Mouse (Mus musculus): ENCODE measurements around the gene Psg16. TPM values are rescaled to one million over a fixed set of nuclear protein-coding genes. Genes with fewer than 3 reads are reported as not detected.

The Psg16 gene
- not detected in 2 replicates for polyA plus RNA-seq (2012)

DNA sequence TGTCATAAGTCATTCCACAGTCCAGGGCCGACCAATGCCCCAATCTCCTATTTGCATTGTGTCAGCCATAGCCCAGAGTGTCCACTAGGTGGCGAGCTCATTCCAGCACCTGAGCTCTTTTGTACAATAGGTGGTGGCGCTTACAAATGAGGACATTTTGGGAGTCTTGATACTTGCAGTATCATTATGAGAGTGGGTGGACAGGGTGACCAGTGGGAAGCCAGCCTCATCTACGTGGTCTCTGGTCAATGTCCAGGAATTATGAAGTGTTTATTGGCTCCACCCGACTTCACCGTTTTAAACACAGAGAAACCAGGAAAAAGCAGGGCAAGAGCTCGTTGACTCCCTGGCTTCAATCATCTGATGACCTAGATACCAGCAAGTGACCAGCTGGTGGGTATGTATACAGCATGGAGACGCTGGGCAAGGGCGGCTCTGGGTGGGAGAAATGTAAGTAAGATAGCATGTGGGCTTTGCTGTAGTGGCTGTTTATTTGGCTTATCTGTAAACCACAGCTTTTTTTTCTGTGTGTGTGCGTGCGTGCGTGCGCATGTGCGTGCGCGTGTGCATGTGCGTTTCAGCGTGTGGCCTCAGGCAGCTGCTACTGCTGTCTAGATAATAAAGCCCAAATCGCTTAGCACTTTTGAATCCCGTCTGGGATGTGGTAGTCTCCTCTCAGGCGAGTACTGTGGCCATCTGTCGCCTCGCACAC, at the start of gene Psg16:
Psg16 (plus strand) TSS at position 137 of the 712 bp plus-strand sequence.
- Histone ChIP-seq H3K27me3 (ENCODE audit: control insufficient read depth) (peaks cover 16% of the 10 kb centered on the region), H3K9me3 (ENCODE audit: control insufficient read depth, low read length) (no peaks in the 10 kb centered on the region), H3K36me3 (ENCODE audit: control insufficient read depth) (no peaks in the 10 kb centered on the region), H3K4me3 (replicated peaks) (peak within 1 kb of the TSS; percentile 59), H3K4me1 (ENCODE audit: control insufficient read depth) (peaks cover 13% of the 10 kb centered on the region)
- TF ChIP-seq GATA1 (IDR thresholded peaks at IDR 0.05; ENCODE audit: low read length) (peak; percentile 51; the same call in 1 of the 2 replicates), TAL1 (IDR thresholded peaks at IDR 0.05; ENCODE audit: low read length) (peak; percentile 69)

DNA sequence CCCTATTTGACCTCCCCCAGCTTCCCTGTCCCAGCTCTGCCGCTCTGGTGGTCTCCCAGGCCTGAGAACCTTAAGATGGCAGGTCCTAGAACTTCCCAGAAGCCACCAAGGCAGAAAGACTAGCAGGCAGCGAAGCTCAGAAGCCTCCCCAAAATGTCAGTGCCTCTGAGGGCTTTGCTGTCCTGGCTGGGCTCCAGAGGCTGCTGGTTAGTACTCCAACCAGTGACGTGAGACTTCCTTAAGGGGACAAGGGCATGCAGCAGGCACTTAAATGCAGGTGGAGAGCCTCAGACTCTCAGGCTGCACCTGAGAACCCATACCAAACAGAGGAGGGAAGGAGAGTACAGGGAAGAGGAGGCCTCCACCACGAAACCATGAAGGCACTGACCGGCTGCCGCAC, 49.7 kb upstream of the Psg16 start:
- Histone ChIP-seq H3K27me3 (ENCODE audit: control insufficient read depth) (no peaks in the 10 kb centered on the region), H3K36me3 (ENCODE audit: control insufficient read depth) (peaks cover 69% of the 10 kb centered on the region), H3K9me3 (ENCODE audit: control insufficient read depth, low read length) (no peaks in the 10 kb centered on the region), H3K4me3 (replicated peaks) (no peak overlapping the region), H3K4me1 (ENCODE audit: control insufficient read depth) (peaks cover 85% of the 10 kb centered on the region)
- no peak for TF ChIP-seq TAL1 (IDR thresholded peaks at IDR 0.05; ENCODE audit: low read length)
- no peak for TF ChIP-seq GATA1 (IDR thresholded peaks at IDR 0.05; ENCODE audit: low read length)

DNA sequence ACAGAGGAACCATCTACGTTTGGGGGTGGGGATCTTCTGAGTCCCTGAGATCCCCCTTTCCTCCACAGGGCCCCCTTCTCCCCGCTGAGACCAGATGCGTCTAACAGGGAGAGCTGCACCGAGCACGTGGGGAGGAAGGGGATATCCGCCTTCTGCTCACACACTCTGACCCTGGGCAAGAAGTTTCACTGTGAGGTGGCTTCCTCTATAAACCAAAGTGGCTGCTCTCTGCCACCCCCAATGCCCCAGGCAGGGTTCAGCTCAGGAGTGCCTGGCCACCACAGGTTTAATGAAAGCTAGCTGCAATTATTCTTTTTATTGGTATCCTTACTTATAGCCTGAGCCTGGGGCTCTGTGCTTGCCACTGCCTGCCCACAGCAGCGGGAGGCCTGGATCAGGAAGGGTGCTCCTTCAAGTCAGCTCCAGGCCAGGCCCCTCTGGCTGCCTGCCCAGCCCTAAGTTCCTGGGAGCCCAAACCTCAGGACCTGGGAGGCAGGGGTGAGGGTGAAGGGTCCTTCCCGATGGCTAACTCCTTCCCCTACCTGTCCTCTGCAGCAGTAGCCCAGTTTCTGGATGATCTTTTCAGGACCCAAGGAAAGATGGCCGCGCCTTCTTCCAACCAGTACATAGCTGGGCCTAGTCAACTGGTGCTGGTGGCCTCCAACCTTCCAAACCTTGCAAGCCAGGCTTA, 48.9 kb upstream of the Psg16 start:
- no peaks in the 10 kb centered on the region for H3K27me3 ChIP-seq (ENCODE audit: control insufficient read depth)
- peaks cover 81% of the 10 kb centered on the region for H3K4me1 ChIP-seq (ENCODE audit: control insufficient read depth)
- H3K4me3 ChIP-seq (replicated peaks), result peak overlapping the region; percentile 79
- peaks cover 63% of the 10 kb centered on the region for H3K36me3 ChIP-seq (ENCODE audit: control insufficient read depth)
- TF ChIP-seq TAL1 (IDR thresholded peaks at IDR 0.05; ENCODE audit: low read length) (no peak), GATA1 (IDR thresholded peaks at IDR 0.05; ENCODE audit: low read length) (no peak)
- no peaks in the 10 kb centered on the region for H3K9me3 ChIP-seq (ENCODE audit: control insufficient read depth, low read length)

DNA sequence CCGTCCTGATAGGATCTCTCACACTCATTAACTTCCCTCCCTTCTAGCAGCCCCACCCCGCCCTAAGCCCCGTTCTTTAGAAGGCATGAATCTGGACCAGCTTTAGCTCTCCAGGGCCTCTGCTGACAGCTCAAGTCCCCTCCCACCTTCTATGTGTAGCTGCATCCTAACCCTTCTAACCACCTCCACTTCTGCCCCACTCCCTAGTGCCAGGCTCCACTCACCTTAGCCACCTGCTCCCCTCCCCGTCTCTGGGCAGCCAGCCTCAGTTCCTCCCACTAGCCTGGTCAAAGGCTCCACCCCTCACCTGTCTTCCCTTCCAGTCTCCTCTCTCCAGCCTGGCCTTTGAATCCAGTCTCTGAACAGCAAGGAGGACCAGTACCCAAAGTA, 48.3 kb upstream of the Psg16 start:
- no peak for TF ChIP-seq GATA1 (IDR thresholded peaks at IDR 0.05; ENCODE audit: low read length)
- no peak for TF ChIP-seq TAL1 (IDR thresholded peaks at IDR 0.05; ENCODE audit: low read length)
- H3K27me3 ChIP-seq (ENCODE audit: control insufficient read depth), result no peaks in the 10 kb centered on the region
- no peaks in the 10 kb centered on the region for H3K9me3 ChIP-seq (ENCODE audit: control insufficient read depth, low read length)
- peaks cover 76% of the 10 kb centered on the region for H3K4me1 ChIP-seq (ENCODE audit: control insufficient read depth)
- peak overlapping the region; percentile 79 for H3K4me3 ChIP-seq (replicated peaks)
- peaks cover 62% of the 10 kb centered on the region for H3K36me3 ChIP-seq (ENCODE audit: control insufficient read depth)

DNA sequence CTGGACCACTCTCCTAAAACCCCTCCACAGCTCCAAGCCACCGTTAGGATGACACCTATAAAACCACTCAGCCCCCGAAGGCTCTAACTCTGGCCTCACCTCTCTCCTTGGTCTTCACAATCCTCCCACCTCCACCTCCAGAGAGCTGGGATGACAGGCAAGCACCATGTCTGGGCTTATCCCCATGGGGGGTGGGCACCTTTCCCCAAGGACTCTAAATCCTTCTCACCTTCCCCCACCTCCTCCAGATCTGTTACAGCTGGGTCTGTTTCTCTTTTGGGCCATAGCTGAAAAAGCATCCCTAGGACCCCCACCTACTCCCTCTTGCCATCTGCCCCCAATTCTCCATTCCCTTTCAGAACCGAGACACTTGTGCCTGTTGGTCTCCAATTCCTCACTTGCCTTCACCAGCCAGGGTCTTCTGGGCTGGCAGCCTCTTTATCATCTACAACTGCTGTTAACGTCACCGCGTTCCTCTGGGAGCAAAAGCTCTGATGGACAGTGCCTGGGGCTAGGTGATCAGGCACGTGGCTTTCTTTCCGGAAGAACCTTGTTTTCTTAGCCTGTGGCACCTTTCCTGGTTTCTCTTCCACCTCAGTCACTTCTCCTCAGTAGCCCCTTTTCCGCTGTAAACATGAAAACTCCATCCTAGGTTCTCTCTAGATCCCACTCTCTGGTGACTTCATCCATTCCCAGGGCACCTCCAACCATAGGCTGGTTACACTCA, 47.8 kb upstream of the Psg16 start:
- no peaks in the 10 kb centered on the region for H3K9me3 ChIP-seq (ENCODE audit: control insufficient read depth, low read length)
- H3K4me1 ChIP-seq (ENCODE audit: control insufficient read depth), result peaks cover 72% of the 10 kb centered on the region
- no peak for TF ChIP-seq TAL1 (IDR thresholded peaks at IDR 0.05; ENCODE audit: low read length)
- TF ChIP-seq GATA1 (IDR thresholded peaks at IDR 0.05; ENCODE audit: low read length), result no peak
- H3K4me3 ChIP-seq (replicated peaks), result peak overlapping the region; percentile 79
- H3K27me3 ChIP-seq (ENCODE audit: control insufficient read depth), result no peaks in the 10 kb centered on the region
- H3K36me3 ChIP-seq (ENCODE audit: control insufficient read depth), result peaks cover 61% of the 10 kb centered on the region

DNA sequence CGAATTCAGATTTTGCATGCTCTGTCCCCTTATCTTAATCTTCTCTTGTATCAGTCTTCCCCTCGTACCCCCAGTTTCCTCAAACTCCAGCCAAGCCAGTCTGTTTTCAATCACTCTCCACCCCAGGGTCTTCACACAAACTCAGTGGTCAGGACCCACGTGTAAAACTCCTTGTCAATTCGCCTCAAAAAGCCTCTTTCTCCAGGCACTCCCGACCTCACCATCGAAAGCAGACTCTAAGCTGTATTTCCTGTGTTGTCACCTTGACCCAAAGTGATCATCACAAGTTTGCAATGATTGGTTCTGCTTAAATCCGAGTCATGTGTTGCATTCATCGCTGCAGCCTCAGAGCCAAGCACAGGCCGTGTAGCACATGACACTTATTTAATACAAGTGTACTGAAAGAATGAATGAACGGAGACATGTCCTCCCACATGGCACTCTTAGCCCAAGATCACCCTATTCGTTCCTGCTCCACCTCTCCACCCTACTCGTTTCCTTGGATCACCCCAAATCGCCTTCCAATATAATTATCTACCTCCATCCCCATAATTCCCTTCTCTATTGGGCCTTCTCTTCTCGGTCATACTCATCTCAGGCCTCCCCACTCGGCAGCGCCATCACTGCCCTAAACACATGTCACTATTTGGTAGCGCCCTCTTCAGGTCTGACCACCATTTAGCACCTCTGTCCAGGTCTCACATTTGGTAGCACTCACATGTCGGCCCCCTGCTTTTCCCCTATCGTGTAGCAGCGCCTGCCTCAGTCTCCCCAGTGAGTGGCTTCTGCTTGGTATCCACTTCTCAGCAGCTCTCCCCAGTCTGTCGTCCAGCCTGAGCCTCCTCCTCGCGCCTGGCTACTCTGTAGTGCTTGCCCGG, 46.9 kb upstream of the Psg16 start:
- TF ChIP-seq TAL1 (IDR thresholded peaks at IDR 0.05; ENCODE audit: low read length) (no peak), GATA1 (IDR thresholded peaks at IDR 0.05; ENCODE audit: low read length) (no peak)
- peak overlapping the region; percentile 79 for H3K4me3 ChIP-seq (replicated peaks)

DNA sequence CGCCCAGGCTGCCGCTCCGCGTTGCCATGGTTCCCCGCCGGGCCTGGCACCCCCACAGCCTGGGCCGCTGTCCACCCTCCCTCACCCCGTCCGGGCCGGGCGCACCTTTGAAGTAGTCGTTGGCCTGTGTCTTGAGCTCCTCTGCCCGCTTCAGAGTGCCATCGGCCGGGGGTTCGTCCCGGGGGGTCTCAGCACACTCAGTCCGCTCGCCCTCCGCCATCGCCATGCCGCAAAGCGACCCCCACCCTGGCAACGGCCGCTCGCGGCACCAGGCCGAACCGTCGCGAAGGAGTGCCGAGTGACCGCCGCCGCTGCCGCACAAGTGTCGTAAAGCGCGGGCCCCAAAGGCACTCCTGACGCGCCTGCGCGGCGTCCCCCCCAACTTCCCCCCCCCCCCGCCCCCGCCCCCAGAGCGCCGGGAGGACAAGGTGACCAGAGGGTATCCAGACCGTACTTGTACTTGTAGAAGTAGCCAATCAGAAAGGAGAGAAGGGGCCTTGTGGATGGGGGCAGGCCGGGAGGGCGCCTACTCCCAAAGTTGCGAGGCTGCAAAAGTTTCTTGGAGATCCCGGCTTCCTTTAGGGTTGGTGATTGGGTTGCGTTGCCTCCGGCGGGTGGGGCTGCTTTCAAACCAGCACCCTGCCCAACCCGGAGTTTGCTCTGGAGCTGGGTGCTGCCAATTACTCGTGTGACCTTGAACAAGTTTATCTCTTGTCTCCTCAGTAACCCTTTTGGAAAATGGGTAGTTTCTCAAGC, 46.1 kb upstream of the Psg16 start, which contains the start of gene Ppp5c:
Ppp5c (minus strand) TSS at position 337 of the 756 bp plus-strand sequence.
- Histone ChIP-seq H3K36me3 (ENCODE audit: control insufficient read depth) (peaks cover 61% of the 10 kb centered on the region), H3K9me3 (ENCODE audit: control insufficient read depth, low read length) (no peaks in the 10 kb centered on the region), H3K4me1 (ENCODE audit: control insufficient read depth) (peaks cover 63% of the 10 kb centered on the region), H3K27me3 (ENCODE audit: control insufficient read depth) (no peaks in the 10 kb centered on the region), H3K4me3 (replicated peaks) (peak within 1 kb of the TSS; percentile 79)
- no peak for TF ChIP-seq GATA1 (IDR thresholded peaks at IDR 0.05; ENCODE audit: low read length)
- TF ChIP-seq TAL1 (IDR thresholded peaks at IDR 0.05; ENCODE audit: low read length), result no peak

More for the DNA sequence above, 46.9 kb upstream of the Psg16 start:
- Histone ChIP-seq H3K4me1 (ENCODE audit: control insufficient read depth) (peaks cover 67% of the 10 kb centered on the region), H3K36me3 (ENCODE audit: control insufficient read depth) (peaks cover 61% of the 10 kb centered on the region), H3K9me3 (ENCODE audit: control insufficient read depth, low read length) (no peaks in the 10 kb centered on the region), H3K27me3 (ENCODE audit: control insufficient read depth) (no peaks in the 10 kb centered on the region)

DNA sequence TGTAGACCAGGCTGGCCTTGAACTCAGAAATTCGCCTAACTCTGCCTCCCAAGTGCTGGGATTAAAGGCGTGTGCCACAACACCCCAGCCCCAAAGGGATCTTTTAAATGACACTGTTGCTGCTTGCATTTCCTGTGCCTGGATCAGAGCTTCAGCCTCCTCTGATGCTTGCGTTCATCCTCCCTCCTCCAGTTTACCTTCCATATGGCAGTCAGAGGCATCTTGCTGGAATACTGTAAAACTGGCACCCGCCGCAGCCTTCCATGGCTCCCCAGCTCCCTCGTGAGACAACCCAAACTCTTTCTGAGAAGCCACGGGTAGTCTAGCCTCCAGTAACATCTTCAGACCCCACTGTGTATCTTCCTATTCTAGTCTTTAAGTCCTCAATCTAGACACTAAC, 44.9 kb upstream of the Psg16 start:
- H3K4me3 ChIP-seq (replicated peaks), result no peak overlapping the region
- H3K9me3 ChIP-seq (ENCODE audit: control insufficient read depth, low read length), result no peaks in the 10 kb centered on the region
- H3K27me3 ChIP-seq (ENCODE audit: control insufficient read depth), result no peaks in the 10 kb centered on the region
- TF ChIP-seq GATA1 (IDR thresholded peaks at IDR 0.05; ENCODE audit: low read length) (no peak), TAL1 (IDR thresholded peaks at IDR 0.05; ENCODE audit: low read length) (no peak)
- peaks cover 61% of the 10 kb centered on the region for H3K36me3 ChIP-seq (ENCODE audit: control insufficient read depth)
- H3K4me1 ChIP-seq (ENCODE audit: control insufficient read depth), result peaks cover 51% of the 10 kb centered on the region
